Mouse (Mus musculus) embryo, embryonic 10.5 days (tissue): ENCODE measurements at regions not wholly inside any gene's neighbourhood (a gene's known extent, or its start where the extent isn't known, plus 50 kb on each side); places are given as distances from the start of the nearest gene placed in this dataset.

Experiments
- DNase-seq: peaks from one replicate; pipeline ENCODE4 v3.0.0-alpha.2; 2015; ENCODE audit warnings: low spot score

DNA sequence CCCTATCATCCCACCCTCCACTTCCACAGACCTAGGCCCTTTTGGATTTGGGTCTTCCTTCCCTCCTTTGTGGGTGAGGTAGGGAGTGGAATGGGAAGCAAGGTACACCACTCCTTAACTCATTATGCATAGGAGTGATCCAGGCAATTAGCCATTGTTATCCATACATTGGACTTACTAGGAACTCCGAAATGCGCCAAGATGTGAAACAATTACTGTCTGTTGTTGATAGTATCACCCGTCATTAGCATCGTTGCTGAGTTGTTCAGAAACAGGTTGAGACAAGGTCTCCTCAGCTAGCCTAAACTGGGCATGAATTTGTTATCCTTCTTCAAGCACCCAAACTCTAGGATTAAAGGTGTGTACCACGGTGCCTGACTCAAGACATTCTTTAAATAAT lies 246.3 kb upstream of the Hnrnpa3 start:
- no peak for DNase-seq

DNA sequence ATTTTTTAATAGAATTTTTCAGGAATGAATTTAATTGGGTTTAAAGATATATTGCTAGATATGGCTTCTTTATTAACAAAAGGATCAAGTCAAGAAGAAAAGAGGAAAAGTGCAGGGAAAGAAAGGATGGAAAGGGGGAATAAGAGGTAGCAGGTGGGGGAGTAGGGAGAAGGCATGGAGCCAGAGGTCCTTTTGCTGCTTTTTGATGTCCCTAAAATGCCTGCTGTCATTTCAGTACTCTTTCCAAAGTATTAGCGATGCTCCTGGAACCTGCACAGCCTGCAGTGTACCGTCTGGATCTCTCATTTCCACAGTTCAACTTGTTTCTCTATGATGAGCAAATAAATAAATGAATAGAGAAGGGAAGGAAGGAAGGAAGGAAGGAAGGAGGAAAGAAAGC lies 240.4 kb upstream of the Hnrnpa3 start:
- no peak for DNase-seq

DNA sequence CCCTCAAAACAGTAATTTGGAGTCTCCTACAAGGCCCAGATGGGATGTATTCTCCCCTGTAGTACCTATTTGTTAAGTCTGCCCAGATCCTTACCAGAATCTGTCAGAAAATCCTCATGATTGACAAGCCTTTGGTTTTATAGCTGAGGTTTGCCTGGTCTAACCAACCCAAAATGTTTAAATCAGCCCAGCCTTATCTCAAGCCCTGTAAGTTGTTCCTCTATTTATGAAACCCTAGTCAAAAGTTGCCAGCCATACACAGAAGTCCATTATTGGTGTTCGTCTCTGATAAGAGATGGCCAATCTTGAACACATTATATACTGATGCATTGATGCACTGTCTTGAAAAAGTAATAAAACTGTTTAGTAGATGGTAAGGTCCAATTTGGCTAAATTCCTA lies 239.9 kb upstream of the Hnrnpa3 start:
- DNase-seq: no peak

DNA sequence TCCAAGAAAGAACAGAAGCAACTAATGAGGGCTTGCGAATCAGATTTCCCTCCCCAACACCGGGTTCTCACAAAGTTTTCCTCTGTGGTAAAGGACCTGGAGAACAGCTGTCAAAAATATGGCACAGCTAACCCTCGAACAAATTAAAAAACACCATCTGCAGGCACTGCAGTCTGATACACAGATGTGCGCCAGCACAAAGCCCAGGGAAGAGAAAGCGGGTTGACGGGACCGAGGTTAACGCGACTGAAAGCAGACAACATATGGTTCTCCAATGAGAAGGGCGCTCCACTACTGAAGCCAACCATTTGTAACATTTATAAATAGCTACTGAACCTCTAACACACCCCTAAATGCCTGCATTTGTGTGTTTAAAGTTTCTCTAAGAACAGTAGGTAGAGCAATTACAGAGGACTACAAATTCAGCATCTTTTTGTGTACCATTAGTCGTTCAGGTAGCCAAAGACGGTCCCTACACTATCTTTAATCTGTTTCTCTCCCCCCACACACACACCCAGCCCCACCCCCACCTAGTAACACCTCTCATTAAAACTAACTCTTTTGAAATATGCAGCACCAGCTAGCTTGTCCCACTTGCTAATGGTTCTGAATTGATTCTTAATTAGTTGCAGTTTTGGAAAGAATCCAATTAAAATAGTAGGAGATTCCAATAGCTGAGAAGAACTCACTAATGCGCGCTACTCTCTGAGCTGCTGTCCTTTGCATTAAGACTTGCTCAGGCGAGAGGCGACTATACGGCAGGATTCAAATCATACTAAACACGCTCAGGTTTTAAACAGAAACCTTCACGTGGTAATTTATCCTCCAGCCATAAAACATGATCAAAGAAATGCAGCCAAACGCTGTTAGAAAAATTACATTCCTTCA lies 236.0 kb upstream of the Hnrnpa3 start:
- peak; percentile 35 for DNase-seq

DNA sequence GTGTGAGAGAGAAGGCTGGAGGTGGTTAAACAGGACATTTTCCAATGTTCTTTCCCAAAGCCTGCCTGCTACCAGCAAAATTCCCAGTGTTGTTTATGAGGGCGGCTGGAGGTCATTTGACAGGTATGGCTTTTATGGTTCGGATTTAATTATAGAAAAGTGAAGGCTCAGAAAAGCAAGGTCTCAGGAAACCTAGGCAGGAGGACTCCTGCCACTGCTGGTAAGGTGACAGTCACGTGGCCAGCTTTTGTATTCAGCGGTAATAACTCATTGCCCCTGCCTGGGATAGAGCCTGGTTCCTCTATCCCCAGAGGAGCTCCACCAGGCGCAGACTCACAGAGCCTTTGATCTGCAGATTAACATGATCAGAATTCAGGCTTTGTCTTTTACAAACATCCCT lies 235.2 kb upstream of the Hnrnpa3 start:
- DNase-seq: peak; percentile 70

DNA sequence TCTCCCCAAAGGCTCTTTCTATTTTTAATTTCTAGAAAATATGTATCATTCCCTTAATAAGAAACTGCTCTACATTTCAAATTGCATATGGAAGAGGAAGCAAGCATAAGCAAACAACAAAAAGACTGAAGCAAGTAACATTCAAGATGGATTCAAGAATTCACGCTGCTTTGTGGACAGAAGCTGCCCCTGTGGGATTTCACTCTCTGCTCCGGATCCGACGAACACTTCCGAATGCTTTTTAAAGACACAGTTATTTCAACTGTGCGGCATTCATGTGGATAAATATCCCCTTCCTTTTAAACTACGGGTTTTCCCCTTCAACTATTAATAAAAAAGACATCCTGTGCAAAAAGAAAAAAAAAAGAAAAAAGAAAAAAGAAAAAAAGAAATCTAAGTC lies 234.7 kb upstream of the Hnrnpa3 start:
- peak; percentile 36 for DNase-seq

DNA sequence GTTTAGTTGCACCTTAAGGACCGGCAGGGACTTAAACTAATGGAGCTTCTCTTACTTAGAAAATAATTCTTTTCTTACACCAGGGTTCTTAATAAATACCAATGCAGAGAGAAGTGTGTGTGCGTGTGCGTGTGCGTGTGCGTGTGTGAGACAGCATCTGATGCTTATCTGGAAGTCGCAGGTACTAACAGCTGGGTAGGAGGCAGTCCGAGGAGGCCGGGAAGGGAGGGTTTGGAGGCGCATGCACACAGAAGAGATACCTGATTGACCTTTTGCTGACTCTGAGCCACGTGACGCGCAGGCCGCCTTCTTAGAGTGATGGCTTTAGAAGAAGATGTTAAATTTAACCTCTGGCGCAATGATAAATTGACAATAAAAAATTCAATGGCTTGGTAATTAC lies 234.2 kb upstream of the Hnrnpa3 start:
- peak; percentile 39 for DNase-seq

DNA sequence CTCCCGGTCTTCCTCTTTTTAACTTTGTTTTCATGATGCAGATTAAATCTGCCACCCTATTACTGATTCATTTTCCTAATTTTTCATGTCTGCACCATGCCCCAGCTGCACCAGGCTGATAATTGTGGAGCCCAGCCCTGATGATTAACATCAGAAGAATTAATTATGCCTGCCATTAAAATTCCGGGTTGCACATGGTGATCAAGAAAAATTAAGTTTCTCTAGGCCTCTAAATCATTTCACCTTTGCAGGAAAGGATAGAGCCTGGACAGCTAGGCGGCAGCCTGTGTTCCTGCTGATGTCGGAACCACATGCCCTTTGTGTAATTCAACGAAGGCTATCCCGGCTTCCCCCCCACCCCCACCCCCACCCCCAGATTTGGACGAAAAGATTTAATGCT lies 233.7 kb upstream of the Hnrnpa3 start:
- peak; percentile 37 for DNase-seq

DNA sequence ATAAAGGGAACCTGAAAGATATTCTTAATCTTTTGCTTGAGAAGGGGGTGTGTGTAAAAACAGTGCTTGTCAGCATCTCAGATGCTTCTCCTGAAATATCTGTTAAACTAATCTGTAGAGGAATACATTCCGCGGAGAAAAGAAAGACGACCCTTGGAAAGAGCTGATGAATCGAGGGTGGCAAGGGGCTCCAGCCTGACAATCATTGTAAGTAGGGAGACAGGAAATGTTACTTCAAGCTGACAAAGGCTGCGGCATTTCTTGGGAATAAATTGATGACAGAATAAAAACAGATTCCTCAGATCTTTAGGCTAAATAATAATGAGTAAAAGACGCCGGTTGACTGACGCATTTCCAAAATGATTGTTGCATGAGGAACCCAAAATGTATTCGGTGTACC lies 233.3 kb upstream of the Hnrnpa3 start:
- peak; percentile 30 for DNase-seq

DNA sequence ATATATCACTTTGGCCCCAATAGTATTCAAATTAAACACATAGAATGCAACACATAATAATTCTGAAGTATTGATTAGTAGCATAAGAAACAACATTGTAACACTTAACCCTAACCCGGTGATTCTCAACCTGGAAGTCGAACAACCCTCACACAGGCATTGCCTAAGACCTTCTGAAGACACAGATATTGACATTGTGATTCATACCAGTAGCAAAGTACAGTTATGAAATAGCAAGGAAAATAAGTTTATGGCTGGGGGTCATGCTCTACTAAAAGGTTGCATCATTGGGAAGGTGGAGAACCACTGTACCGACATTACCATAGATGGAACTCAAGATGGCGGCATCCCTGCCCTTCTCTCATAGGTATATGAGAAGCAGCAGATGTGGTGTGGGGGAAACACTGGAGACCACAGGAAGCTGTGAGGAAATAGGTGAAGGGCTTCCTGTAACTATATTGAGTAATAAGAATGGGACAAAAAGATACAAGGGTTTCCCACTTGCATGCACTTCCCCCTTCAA lies 231.1 kb upstream of the Hnrnpa3 start:
- DNase-seq: no peak

DNA sequence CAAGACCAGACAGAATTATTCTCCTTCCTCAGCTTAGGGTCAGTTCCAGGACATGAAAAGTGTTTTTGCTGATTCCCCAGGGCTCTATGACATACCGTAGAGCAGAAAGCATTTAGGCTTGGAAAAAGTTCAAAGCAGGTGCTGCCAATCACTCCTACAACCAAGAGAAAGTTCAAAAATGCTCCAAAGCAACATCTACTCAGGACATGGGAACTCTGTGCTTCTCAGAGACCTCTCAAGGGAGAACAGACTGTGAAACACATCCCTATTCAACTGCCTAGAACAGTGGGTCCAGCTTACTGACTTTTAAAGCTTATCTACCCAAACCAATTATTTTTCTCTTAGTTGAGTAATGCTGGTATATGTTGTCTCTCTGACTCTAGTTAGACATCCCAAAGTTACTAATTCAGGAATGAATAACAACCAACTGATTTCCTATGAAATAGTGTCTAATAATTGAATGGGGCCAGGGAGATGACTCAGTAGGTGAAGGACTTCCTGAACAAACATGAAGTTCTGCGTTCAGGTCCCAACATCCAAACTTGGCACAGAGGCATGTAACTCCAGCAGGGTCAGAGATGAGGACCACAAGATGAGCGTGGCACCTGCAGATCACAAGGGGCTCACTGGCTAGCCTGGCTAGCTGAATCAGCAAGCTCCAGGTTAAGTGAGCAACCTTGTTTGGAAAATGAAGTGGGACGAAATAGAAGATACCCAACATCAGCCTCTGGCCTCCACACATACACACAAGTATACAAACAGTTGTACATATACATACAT lies 228.7 kb upstream of the Hnrnpa3 start:
- DNase-seq: no peak

DNA sequence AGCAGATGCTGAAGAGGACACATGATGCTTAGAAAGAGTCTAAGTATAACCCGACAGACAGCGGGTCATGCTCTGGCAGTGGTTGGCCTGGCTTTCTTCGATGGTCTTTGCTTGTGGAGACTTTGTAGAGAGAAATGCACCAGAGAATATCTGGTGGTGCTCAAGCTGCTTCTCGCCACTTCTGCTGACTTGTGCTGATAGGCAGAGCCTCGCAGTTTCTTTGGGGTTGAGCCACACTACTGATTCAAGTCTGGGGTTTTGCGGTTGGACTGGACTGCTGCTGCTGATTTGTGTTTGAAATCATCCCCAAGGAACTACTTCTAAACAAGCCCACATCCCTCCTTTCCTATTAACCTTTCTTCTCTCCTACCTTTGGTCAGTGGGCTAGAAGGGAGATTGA lies 227.1 kb upstream of the Hnrnpa3 start:
- DNase-seq: no peak

DNA sequence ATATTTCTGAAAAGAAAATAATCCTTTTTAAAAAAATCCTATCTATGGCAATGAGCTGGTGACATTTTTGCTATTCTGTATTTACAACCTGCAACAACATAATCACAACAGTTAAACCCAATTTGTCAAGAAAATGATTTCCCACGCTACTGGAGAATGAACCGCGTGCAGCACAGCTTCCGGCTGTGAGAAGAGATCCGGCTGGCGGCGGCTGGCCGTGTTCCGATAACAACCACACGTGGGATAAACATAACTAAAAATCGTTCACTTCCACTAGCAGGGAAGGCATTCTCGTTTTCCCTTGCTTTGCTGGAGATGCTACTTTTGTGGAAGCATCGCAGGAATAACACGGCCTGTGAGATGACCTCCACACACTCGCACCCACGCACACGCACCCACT lies 224.5 kb upstream of the Hnrnpa3 start:
- no peak for DNase-seq

DNA sequence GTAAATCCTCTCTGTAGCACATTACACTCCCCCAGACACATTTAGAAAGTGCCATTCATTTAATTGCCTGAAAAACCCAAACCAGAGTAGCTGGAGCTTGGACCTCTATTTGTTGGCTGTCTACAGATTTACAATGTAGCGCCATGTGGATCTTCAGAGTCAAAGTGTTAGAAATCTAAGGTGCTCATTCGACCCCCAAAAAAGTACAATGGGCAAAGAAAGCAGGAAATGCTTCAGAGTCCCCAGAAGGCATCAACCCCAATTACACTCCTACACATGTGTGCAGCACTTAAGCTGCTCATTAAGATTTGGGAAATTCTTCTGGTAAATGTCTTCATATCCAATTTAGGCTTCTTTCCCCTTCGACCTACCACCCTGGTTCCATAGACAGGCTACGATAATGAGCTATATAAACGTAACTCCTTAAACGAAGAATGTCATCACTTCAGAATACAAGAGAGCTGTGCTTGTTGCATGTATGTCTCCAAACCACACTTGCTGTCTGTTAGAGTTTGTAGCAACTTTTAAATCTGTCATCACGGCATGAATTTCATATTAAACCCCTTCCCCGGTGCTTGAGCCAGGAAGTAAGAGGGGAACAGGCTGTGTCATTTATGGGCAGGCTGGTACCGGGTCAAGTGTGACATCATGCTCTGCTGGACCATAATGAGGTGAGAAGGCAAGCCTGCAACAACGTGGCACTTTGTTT lies 219.4 kb upstream of the Hnrnpa3 start:
- DNase-seq: peak; percentile 25

DNA sequence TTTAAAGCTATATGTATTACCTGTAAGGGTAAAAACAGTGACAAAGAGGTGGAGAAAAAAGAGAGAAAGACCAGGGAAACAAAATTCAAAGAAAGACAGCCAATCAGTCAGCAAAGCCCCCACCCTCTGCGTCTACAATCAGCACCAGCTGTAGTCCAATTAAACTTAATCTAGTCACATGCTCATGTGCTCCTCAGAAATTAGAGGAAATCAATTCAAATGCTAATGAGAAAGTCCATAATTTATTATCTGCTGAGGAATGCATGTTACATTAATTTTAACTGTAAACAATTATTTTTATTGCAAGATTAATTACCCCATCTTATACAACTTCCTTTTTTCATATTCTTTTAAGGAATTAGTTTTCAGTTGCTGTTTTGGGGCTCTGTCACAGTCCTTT lies 216.4 kb upstream of the Hnrnpa3 start:
- no peak for DNase-seq

DNA sequence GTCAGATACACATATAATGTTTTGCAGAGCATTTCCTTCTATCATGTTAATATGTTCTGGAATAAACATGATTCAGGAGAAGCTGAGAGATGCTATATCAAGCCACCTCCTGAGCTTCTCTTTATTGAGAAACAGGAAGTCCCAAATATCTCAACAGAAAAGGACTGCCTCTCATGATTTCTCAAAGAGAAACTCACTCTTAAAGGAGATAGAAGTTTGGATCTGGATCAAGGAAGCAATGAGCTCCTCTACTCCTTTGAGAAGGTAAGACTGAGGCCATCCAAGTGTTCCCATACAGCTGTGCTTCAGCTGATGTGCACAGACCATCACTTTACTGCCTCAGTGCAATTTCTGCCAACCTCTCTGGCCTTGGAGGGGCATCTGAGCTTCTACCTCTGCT lies 213.9 kb upstream of the Hnrnpa3 start:
- DNase-seq: no peak

DNA sequence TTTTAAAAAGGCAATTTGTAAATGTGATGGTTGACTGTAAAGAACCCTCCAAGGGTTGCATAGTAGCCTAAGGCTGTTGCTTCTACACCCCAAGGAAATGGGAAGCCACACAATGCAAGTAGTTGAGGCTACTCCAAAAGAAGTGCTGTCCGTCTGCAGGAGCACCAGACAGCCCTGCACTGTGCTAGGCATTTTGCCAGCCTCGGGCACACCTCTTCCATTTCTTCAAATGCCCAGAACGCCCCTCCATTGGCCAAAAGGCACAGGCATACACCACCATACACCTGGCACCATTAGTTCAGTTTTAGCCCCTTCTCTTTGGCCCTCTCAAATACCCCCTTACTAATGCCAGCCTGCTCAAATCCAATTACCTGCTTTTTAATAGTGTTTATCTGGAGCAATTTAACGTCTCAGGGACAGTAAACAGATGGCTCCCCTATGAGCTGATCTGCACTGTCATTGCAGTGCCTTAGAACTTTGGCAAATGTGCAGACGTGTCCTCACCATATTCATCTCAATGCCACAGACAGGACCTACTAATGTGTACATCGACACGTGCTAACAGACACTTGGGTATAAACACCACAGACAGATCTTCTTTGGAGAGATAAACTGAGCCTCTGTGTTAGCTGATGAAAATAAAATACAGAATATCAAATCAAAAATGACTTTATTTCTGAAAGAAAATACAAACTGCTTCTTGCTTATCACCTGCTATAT lies 211.9 kb upstream of the Hnrnpa3 start:
- DNase-seq: no peak

DNA sequence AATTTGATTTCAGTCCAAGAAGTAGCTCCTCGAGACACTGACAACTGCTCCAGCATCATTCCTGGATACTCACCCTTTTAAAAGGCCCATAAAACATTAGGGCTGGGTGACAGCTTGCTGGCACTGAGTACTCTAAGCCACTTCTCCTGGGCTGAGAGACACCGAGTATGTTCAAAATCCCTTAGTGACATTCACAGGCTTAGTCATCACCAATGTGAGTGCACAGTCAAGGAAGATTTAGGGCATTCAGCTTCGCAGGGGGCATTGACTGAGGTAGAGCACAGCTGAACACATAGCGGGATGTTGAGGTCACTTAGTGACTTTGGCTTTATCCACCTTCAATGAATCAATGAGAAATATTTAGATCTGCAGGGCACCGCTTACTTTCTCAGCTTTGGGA lies 210.8 kb upstream of the Hnrnpa3 start:
- DNase-seq: no peak

DNA sequence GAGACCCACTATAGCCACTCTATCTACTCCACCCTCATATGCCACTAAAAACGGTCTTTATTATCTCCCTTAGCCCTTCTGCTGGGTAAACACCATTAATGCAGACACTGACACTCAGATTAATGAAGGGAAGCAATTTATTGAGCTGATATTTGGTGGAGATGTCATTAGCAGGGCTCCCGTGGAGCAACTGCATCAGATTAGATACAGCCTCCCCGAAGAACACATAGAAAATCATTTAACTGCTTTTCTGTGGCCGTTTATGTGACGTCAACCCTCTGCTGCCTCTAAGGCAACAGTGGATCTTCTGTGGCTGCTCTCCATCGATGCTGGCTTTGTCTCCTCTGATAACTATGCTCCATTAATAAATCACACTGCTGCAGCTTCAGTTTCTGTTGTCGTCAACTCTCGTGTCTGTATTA lies 207.2 kb upstream of the Hnrnpa3 start:
- DNase-seq: no peak

DNA sequence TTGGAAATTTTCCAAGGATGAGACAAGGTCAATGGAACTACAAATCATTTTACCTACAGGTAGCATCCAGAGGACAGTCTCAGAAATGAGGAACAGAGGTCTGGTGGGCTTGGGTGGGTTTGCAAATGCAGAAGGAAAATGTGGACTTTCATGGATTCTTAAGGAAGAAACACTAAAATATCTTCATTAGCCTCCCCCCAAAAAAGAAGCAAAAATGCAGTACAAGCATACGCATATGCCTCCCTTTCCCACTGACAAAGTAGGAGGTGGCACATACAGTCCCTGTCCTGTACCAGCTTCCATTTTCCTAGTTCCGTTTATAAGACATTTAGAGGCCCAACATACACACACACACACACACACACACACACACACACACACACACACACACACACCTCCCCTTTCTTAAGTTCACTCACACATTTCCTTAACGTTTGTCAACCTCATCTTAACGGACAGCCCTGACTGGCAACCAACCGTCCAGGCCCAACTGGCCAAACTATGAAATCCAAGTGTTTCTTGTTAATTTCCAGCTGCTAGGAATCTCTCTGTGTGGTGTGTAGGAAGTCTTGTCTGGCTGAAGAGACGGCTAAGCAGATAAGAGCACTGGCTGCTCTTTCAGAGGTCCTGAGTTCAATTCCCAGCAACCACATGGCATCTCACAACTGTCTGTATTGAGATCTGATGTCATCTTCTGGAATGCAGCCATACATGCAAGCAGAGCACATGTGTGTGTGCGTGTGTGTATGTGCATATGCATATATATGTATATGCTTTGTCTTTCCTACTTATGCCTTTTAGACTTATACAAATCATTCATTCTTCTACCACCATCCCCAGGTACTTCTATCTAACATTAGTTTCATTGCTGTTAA lies 206.6 kb upstream of the Hnrnpa3 start:
- no peak for DNase-seq

DNA sequence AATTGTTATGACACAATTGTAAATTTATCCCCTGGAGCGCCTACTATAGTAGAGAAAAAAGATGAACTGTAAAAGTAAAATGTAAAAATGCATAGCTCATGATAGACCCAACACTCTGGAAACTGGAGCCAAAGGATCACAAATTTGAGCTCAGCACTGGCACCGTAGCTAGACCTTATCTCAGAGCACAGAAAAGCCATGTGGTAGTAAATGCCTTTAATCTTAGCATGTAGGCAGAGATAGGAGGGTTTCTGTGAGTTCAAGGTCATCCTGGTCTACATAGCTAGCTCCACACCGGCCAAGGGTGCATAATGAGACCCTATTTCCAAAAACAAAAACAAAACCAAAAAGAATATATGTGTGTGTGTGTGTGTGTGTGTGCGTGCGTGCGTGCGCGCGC lies 203.6 kb upstream of the Hnrnpa3 start:
- no peak for DNase-seq
